Mouse (Mus musculus) kidney, postnatal 0 days (tissue): Measurements from ENCODE around the gene Slc44a2. TPM values are rescaled to one million over a fixed set of nuclear protein-coding genes. Genes with fewer than 3 reads are reported as not detected.

Experiments used
- ATAC-seq: fragments of 200-750 bp; cut with Nextera tagmentation; replicated peaks from 2 replicates; pipeline ENCODE4 v1.8.0; 2017; ENCODE audit warnings: low read depth, moderate number of reproducible peaks, moderate TSS enrichment, moderate library complexity; ENCODE audit not compliant: low FRiP score
- DNase-seq: peaks from one replicate; pipeline ENCODE4 v3.0.0-alpha.2; 2016; ENCODE audit warnings: low spot score
- H3K27ac ChIP-seq: fragments of 300-500 bp; sonication (generic); 2 replicates; pipeline ENCODE4 v1.5.1; 2014; ENCODE audit warnings: mild to moderate bottlenecking
- H3K27me3 ChIP-seq: fragments of 300-500 bp; sonication (generic); 2 replicates; pipeline ENCODE4 v1.6.1; 2014; ENCODE audit warnings: low read length, mixed read lengths; ENCODE audit not compliant: insufficient read depth
- H3K36me3 ChIP-seq: fragments of 300-500 bp; sonication (generic); 2 replicates; pipeline ENCODE4 v1.6.1; 2014; ENCODE audit warnings: low read length, mixed read lengths; ENCODE audit not compliant: insufficient read depth
- H3K4me1 ChIP-seq: fragments of 300-500 bp; sonication (generic); replicated peaks from 2 replicates; pipeline ENCODE4 v1.6.1; 2014; ENCODE audit warnings: antibody characterized with exemption, low read length, mixed read lengths; ENCODE audit not compliant: insufficient read depth
- H3K4me2 ChIP-seq: fragments of 300-500 bp; sonication (generic); 2 replicates; pipeline ENCODE4 v1.6.1; 2014; ENCODE audit warnings: mild to moderate bottlenecking, low read length, moderate library complexity, mixed read lengths
- H3K4me3 ChIP-seq: fragments of 300-500 bp; sonication (generic); replicated peaks from 2 replicates; pipeline ENCODE4 v1.5.1; 2014; ENCODE audit warnings: low read depth, low read length
- H3K9ac ChIP-seq: fragments of 300-500 bp; sonication (generic); 2 replicates; pipeline ENCODE4 v1.6.1; 2014; ENCODE audit warnings: low read depth, low read length
- H3K9me3 ChIP-seq: fragments of 300-500 bp; sonication (generic); replicated peaks from 2 replicates; pipeline ENCODE4 v1.6.1; 2016; ENCODE audit warnings: low read length, inconsistent platforms, mixed read lengths
- CTCF ChIP-seq: IDR thresholded peaks from 2 replicates; pipeline ENCODE4 v1.5.1; 2016; ENCODE audit warnings: antibody characterized with exemption, low read depth, mild to moderate bottlenecking, moderate library complexity
- WGBS: fragments of 180-500 bp; shearing (Covaris S2); extraction: QIAGEN DNeasy Blood & Tissue Kit; methylation state at CpG from one replicate; pipeline ENCODE4 v1.1.7; 2014; 5-methylcytosine and 5-hydroxymethylcytosine counted together
- polyA plus RNA-seq: library from polyadenylated mRNA; unstranded; fragments of >200 nt; fragmentation: Nextera tagmentation; extraction: Ambion mirVana; gene quantifications from 2 replicates; pipeline ENCODE4 v1.2.1, GENCODE M21; 2015

Gene Slc44a2
- polyA plus RNA-seq, 1 experiment from 2014 or later: 76.5 TPM

GRCm38 (mm10) chr9:21351702-21352377 is 31.3 kb downstream of the Slc44a2 start:
- peaks cover 38% of the 10 kb centered on the region for H3K36me3 ChIP-seq
- no peak overlapping the region for H3K27ac ChIP-seq
- no peak for ATAC-seq
- no peak for DNase-seq
- WGBS: 93% methylated on average over 4 of the region's 4 CpGs
- H3K9ac ChIP-seq: no peak overlapping the region
- H3K4me3 ChIP-seq: no peak overlapping the region
- H3K4me1 ChIP-seq: peaks cover 6% of the 10 kb centered on the region
- no peak for TF ChIP-seq CTCF
- H3K9me3 ChIP-seq: no peaks in the 10 kb centered on the region
- no peak overlapping the region for H3K4me2 ChIP-seq
- H3K27me3 ChIP-seq: no peaks in the 10 kb centered on the region

DNA sequence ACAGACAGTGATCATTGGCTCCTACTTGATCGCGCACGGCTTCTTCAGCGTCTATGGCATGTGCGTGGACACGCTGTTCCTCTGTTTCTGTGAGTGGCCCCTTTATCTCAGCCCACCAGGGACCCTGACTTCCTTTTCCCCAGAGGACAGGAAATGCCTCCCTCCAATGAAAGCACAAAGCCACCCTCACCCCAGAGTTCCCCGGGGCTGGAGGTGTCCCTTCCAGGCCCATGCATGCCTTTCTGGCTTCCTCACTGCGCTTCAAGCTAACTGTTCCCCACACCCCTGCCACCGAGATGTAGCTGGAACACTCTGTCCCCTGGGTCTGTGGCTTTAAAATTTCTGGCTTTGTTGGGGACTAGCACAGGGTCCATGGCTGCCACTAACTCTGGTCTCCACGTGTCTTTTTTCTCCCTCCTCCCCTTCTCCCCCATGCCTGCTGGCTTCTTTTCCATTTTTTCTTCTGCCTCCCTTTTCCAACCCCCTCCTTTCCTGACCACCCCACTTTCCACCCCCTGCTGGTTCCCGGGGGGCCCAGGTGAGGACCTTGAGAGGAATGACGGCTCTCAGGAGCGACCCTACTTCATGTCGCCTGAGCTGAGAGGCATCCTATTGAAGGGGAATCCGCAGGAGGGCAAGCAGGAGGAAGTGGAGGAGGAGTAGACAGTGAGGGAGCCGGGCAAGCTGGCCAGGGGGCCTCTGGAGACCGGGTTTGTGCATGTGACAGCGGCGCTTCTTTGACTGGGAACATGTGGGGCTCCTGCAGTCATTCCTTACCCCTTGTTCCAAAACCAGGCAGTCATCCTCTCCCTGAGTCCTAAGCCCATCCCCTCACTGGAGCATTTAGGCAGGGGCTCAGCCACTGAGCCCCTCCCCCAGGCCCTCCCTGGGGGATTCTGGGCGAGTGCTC is 32.2 kb downstream of the Slc44a2 start:
- TF ChIP-seq CTCF: no peak

DNA sequence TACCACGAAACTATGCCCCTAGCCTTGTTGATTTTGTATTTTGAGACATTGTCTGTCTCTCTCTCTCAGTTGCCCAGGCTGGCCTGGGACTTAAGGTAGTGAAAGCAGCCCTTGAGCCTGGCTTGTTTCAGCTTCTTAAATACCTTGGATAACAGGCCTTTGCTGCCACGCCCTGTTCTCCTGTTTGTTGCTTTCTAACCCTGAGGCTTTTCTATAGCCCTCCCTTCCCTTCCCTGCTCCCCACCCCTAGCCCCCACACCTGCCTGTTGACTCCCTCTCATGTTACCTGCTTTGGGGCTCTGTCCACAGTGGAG is 32.8 kb downstream of the Slc44a2 start:
- 60% methylated on average over 2 of the region's 2 CpGs for WGBS
- peaks cover 6% of the 10 kb centered on the region for H3K4me1 ChIP-seq
- no peaks in the 10 kb centered on the region for H3K27me3 ChIP-seq
- no peak for ATAC-seq
- TF ChIP-seq CTCF: no peak
- H3K36me3 ChIP-seq: peaks cover 23% of the 10 kb centered on the region; the same call in 1 of the 2 replicates
- no peak overlapping the region for H3K4me2 ChIP-seq
- H3K27ac ChIP-seq: no peak overlapping the region
- no peak for DNase-seq
- H3K4me3 ChIP-seq: no peak overlapping the region
- no peak overlapping the region for H3K9ac ChIP-seq
- H3K9me3 ChIP-seq: no peaks in the 10 kb centered on the region

More for the DNA sequence above, 32.2 kb downstream of the Slc44a2 start:
- H3K36me3 ChIP-seq: peaks cover 29% of the 10 kb centered on the region
- no peak for ATAC-seq
- peaks cover 6% of the 10 kb centered on the region for H3K4me1 ChIP-seq
- H3K4me3 ChIP-seq: no peak overlapping the region
- H3K9me3 ChIP-seq: no peaks in the 10 kb centered on the region
- H3K9ac ChIP-seq: no peak overlapping the region
- 40% methylated on average over 20 of the region's 20 CpGs for WGBS
- H3K27me3 ChIP-seq: no peaks in the 10 kb centered on the region
- DNase-seq: peak; percentile 36
- no peak overlapping the region for H3K27ac ChIP-seq
- no peak overlapping the region for H3K4me2 ChIP-seq

GRCm38 (mm10) chr9:21354796-21355195 is 34.3 kb downstream of the Slc44a2 start:
- H3K4me1 ChIP-seq: peaks cover 6% of the 10 kb centered on the region
- DNase-seq (no peak), ATAC-seq (no peak)
- H3K4me3 ChIP-seq: no peak overlapping the region
- no peak for TF ChIP-seq CTCF
- H3K9me3 ChIP-seq: no peaks in the 10 kb centered on the region
- H3K27me3 ChIP-seq: no peaks in the 10 kb centered on the region
- 79% methylated on average over 6 of the region's 6 CpGs for WGBS
- no peak overlapping the region for H3K27ac ChIP-seq
- no peak overlapping the region for H3K4me2 ChIP-seq
- peaks cover 19% of the 10 kb centered on the region; the same call in 1 of the 2 replicates for H3K36me3 ChIP-seq
- no peak overlapping the region for H3K9ac ChIP-seq

DNA sequence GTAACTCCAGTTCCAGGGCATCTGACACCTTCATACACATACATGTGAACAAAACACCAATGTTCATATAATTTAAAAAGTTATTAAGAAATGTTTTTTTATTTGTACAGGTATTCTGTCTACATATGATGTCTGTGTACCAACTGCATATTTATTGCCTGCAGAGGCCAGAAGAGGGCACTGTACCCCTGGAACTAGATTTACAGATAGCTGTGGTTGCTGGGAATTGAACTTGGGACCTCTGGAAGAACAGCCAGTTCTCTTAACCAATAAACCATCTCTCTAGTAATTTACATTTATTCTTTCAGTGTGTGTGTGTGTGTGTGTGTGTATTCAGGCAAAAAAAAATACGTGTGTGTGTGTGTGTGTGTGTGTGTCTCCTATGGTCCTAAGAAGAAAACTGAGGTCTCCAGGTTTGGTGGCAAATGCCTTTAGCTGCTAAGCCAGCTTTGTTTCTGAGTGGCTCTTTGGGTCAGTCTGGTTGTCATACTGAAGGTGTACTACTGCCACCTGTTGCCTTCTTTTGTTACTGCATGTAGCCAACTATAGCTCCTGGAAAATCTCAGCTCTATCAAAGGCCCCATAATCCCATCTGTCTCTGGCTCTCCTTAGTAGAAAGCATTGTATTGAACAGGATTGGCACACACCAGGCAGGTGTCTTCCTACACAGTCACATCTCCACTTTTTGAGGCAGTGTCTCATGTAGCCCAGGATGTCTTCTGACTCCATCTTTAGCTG is 36.7 kb downstream of the Slc44a2 start:
- no peak overlapping the region for H3K27ac ChIP-seq
- 0 out of 2 replicates have a peak, but pooled peaks have one; percentile 41 for ATAC-seq
- no peaks in the 10 kb centered on the region for H3K27me3 ChIP-seq
- no peak overlapping the region for H3K4me2 ChIP-seq
- DNase-seq: peak; percentile 88
- peaks cover 17% of the 10 kb centered on the region; the same call in 1 of the 2 replicates for H3K36me3 ChIP-seq
- peaks cover 6% of the 10 kb centered on the region for H3K4me1 ChIP-seq
- WGBS: 0% methylated on average over 1 of the region's 1 CpGs
- no peak overlapping the region for H3K9ac ChIP-seq
- TF ChIP-seq CTCF: peak; percentile 83
- H3K4me3 ChIP-seq: no peak overlapping the region
- H3K9me3 ChIP-seq: no peaks in the 10 kb centered on the region
